Mouse (Mus musculus) inflammation-experienced regulatory T-cells (primary cell): ENCODE measurements around the gene Stim2. TPM values are rescaled to one million over a fixed set of nuclear protein-coding genes. Genes with fewer than 3 reads are reported as not detected.

Experiments
- polyA plus RNA-seq, 2 experiments: library from polyadenylated mRNA; unstranded; fragments of 100-300 nt; shearing (Covaris generic); gene quantifications; one replicate each; pipeline ENCODE4 v1.2.1; 2017

The Stim2 gene
- 10 to 100 TPM; 54.9 to 62.1 TPM for polyA plus RNA-seq

DNA sequence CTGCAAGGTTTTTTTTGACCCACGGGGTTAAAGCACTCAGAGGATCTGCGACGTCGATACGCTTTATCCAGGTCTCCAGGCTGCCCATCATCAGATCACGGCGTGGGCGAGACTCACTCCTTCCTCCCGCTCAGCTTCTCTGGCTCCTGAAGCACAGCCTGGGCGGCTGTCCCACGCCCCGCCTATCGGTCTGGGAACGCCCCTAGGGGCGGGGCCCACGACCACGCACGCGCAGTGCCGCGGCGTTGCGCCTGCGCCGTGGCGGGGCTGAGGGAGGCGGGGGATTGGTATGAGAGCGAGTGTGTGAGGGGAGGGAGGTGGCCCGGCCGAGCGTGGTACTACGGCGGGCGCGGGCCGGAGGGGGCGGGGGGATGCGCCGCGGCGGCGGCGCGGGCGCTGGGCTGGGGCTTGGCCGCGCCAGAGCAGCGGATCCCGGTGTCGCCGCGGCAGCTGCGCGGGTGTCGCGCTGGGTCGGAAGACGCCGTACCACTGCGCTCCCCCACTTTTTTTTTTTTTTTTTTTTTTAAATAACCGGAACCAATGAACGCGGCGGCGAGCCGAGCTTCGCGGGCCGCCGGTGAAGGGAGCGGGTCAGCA lies at the start of gene Stim2:
TSS of gene Stim2 (plus strand) at position 354 of the 597 bp plus-strand sequence.

Other genes starting within 250 kb of the Stim2 start
- gene Tbc1d19, start 188.9 kb upstream of the Stim2 start, polyA plus RNA-seq = 1 to 10 TPM; 4.4 to 6.5 TPM